Mouse (Mus musculus) lung, adult 2 months (tissue): ENCODE measurements at regions not wholly inside any gene's neighbourhood (a gene's known extent, or its start where the extent isn't known, plus 50 kb on each side); places are given as distances from the start of the nearest gene placed in this dataset.

Source experiments
- DNase-seq: peaks from one replicate; pipeline ENCODE4 v3.0.0; 2022
- H3K4me1 ChIP-seq: fragments of 200-500 bp; 2 replicates; pipeline ENCODE4 v1.6.1; 2011; ENCODE audit warnings: low read length; ENCODE audit not compliant: control insufficient read depth, insufficient read depth
- H3K4me3 ChIP-seq: fragments of 200-500 bp; replicated peaks from 2 replicates; pipeline ENCODE3; 2011; ENCODE audit warnings: low read depth, mild to moderate bottlenecking, control low read depth, low read length; ENCODE audit errors: extremely low read depth
- CTCF ChIP-seq: fragments of 200-500 bp; IDR thresholded peaks from 2 replicates; pipeline ENCODE4 v1.5.1; 2011; ENCODE audit warnings: mild to moderate bottlenecking, low read length, control low read depth; ENCODE audit not compliant: insufficient read depth
- POLR2A ChIP-seq: fragments of 200-500 bp; IDR thresholded peaks from 2 replicates; pipeline ENCODE4 v1.6.1; 2011; ENCODE audit warnings: low read depth, mild to moderate bottlenecking, control low read depth, low read length, borderline replicate concordance; ENCODE audit errors: extremely low read depth
- WGBS: fragments of 180-500 bp; shearing (Covaris S2); methylation state at CpG from one replicate; pipeline ENCODE4 v1.1.7; 2018; 5-methylcytosine and 5-hydroxymethylcytosine counted together

DNA sequence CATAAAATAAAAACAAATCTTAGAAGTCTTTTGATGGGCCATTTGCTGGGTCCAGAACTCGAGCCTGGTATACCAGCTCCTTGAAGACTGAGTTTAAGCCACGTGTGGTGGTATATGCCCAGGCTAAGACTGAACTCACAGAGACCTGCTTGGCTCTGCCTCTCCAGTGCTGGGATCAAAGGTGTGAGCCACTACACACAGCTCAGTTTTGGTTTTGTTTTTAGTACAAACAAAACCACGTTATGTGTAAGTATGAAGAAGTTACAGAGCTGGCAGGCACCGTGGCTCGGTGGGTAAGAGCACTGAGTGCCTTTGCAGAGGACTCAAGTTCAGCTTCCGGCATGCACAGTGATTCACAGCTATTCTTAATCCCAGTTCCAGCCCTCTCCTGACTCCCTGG lies 75.6 kb downstream of the Wdr5 start:
- Histone ChIP-seq H3K4me3 (no peak overlapping the region), H3K4me1 (peaks cover 3% of the 10 kb centered on the region; the same call in 1 of the 2 replicates)
- TF ChIP-seq POLR2A (no peak), CTCF (no peak)
- DNase-seq = no peak
- 55% methylated on average over 6 of the region's 6 CpGs for WGBS

DNA sequence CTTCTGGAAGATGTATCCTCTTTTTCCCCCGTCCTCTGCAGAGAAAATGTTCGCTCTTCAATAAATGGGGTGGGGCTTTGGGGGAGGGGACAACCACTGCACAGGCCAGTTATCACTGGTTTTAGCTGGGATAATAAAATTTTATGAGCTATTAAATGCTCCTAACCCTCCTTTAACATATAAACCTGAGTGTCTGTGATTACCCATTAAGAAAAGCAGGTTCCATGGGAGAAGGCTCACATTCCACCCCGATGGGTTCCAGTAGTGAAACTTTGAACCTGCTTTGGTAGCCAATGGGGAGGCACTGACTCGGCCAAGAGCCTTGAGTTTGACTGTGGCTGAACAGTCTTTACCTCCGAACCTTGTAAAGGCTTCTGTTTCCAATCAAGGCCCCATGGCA lies 76.7 kb downstream of the Wdr5 start:
- WGBS = 92% methylated on average over 5 of the region's 5 CpGs
- Histone ChIP-seq H3K4me1 (peaks cover 3% of the 10 kb centered on the region; the same call in 1 of the 2 replicates), H3K4me3 (no peak overlapping the region)
- TF ChIP-seq POLR2A (no peak), CTCF (no peak)
- no peak for DNase-seq

DNA sequence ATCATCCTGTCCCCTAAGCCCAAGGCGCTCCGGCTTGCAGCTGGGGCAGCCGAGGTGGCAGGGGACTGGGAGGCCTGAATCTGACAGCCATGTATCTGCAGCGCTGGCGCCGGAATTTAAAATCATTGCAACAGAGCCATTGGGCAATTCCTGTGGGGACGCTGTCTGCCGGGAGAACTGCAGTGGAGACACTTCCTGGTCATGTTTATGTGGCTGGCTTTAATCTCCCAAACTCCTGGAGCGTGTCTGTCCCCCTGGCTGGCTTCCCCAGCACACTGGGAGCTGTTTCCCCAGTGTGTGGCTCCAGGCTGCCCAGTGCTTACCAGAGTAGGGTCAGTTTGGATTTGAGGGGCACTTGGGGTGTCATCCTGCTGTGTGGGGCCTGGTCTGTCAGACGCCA lies 78.4 kb downstream of the Wdr5 start:
- peak; percentile 48 for DNase-seq
- peaks cover 3% of the 10 kb centered on the region; the same call in 1 of the 2 replicates for H3K4me1 ChIP-seq
- no peak overlapping the region for H3K4me3 ChIP-seq
- TF ChIP-seq CTCF (peak; percentile 25; the same call in 1 of the 2 replicates), POLR2A (peak; percentile 21; the same call in 1 of the 2 replicates)
- 31% methylated on average over 10 of the region's 10 CpGs for WGBS

DNA sequence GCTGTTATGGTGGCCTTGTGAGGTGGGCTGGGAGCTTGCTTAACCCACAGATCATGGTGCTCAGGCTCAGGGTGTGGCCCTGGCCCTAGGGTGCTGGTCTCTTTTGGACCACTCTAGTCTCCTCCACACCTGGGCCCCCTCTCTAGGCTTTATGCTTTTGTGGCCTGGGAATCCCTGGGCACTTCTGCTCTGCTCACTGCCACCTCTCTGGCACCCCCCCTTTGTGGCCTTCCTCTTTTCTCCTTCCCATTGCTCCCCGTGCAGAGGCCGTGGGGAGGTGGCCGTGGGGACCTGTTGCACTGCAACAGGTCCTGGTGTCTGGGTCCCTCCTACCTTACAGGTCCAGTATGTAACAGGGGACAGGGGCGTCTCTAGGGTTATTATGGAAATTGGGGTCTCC lies 80.3 kb downstream of the Wdr5 start:
- TF ChIP-seq POLR2A (no peak), CTCF (no peak)
- no peak for DNase-seq
- no peak overlapping the region for H3K4me3 ChIP-seq
- 76% methylated on average over 4 of the region's 4 CpGs for WGBS
- peaks cover 12% of the 10 kb centered on the region for H3K4me1 ChIP-seq

DNA sequence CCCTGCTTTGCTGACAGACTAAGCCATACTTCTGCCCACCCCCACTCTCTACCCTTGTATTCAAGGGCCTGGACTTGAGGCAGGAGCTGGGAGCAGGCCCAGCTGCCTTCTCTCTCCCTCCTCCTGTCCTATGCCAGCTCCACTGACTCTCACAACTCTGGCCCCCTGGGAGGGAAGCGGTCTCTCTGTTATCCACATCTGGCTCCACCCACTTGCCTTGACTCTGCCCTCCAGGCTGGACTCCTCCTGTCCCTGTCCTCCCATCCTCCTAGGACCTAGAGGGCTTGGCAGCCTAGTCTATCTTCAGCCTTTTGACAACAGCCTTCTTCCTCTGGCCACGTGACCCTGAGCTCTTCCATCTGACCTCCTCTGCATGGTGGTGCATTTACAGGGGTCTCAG lies 80.0 kb upstream of the Rxra start:
- Histone ChIP-seq H3K4me1 (peaks cover 12% of the 10 kb centered on the region), H3K4me3 (no peak overlapping the region)
- WGBS = 46% methylated on average over 2 of the region's 2 CpGs
- no peak for TF ChIP-seq CTCF
- TF ChIP-seq POLR2A = no peak
- no peak for DNase-seq

DNA sequence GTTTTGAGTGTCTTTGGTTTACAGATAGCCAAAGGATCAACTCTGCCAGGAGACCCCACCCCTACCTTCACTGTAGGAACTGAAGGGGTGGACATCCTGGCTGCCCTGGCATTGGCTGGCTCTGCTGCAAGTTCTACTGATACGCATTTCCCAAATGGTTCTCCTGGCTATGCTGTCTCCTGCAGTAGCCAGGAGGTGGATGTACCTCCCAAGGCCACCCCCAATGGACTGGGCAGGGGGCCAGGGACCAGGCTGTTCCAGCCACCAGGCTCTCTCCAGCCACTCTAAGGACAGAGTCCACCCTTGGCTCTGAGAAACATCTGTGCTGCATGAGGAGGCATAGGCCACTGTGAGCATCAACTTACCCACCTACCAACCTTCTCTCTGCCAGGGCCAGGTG lies 79.3 kb upstream of the Rxra start:
- TF ChIP-seq CTCF (no peak), POLR2A (no peak)
- no peak for DNase-seq
- H3K4me1 ChIP-seq = peaks cover 12% of the 10 kb centered on the region
- H3K4me3 ChIP-seq = no peak overlapping the region
- 92% methylated on average over 1 of the region's 1 CpGs for WGBS

DNA sequence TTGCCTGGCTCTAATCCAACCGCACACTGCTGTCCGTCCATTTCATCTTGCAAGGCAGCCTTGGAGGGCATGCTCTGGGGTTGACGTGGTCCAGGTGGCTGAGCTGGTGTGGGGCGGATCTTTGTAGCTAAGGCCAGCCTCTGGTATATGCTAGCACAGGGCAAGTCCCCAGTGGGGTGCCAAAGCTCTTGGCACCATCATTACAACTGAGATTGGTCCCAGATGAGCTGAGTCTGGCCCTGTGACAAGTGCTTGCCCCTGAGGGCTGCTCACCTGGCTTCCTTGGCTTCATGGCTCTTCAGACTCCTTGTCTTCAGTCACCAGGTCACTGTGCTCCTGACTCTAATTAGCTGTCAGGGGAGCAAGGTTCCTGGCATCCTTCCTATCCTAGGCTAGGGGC lies 78.3 kb upstream of the Rxra start:
- Histone ChIP-seq H3K4me1 (peaks cover 12% of the 10 kb centered on the region), H3K4me3 (no peak overlapping the region)
- no peak for DNase-seq
- no peak for TF ChIP-seq CTCF
- TF ChIP-seq POLR2A = no peak
- WGBS = 96% methylated on average over 4 of the region's 4 CpGs

DNA sequence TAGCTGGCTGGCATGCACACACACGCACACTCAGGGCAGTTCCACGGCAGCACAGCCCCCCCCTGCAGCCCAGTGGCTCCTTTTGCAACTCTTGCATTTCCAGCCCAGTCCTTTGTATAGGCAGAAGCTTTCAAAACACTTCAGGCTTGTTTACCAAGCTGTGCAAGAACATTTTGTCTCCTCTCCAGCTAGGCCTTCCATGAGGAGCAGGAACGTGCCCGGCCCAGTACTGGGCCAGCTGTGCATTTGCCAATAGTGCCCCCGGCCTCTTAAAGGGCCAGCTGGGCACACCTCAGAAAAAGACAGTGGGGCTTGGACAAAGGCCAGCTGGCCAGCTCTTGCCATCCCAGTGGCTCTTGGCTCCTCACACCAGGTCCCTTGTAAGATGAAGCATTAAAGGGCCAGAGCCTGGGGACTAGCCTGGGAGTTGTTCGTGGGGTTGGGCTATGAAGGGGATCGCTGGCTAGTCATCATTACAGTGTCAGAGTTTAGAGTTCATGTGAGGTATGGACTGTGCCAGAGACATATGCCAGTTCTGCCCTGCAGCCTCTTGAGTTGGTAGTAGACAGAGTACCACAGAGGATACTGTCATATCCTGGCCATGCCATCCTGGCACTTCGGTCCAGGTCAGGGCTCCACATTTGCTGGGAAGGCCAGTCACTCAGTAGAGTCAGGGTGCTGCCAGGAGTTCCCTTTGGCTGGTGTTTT lies 77.0 kb upstream of the Rxra start:
- DNase-seq = peak; percentile 47
- Histone ChIP-seq H3K4me1 (peaks cover 9% of the 10 kb centered on the region), H3K4me3 (no peak overlapping the region)
- TF ChIP-seq POLR2A (no peak), CTCF (no peak)
- WGBS = 48% methylated on average over 8 of the region's 8 CpGs

DNA sequence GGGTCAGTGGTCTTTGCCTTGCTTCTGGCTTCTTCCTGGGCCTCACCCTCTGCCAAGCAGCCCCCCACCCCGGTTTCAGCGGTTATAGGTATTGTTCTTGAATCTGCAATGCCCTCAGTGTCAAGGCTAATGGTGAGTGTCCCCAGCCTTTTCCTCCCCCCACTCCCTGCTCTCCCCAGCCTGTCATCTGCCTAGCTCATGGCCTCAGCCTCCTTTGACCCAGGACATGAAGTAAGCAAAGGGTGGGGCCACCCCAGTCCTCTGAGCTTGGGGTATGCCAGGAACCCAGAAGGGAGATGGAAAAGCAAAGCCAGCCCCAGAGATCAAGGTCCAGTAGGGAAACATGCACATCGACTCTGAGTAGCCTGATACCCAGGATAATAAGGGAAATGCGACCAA lies 76.5 kb upstream of the Rxra start:
- TF ChIP-seq CTCF (no peak), POLR2A (no peak)
- DNase-seq = no peak
- peaks cover 9% of the 10 kb centered on the region for H3K4me1 ChIP-seq
- WGBS = 71% methylated on average over 4 of the region's 4 CpGs
- H3K4me3 ChIP-seq = no peak overlapping the region

DNA sequence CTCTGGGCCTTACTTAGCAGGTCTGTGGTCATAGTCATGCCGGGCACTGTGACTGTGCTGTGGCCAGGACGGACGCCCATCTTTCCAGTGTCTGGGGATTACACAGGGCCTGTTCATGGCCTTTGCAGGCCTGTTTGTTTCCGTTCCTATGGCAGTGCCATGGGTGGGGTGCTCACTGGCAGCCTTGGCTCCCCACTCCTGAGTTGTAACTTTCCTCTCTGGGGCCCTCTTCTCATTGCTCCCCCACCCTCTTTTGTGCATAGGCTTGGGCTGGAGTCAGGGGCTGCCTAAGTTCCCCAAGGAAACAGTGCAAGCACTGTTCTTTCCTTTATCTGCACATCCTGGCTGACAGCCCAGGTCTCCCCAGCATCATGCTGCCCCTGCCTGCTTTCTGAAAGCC lies 72.9 kb upstream of the Rxra start:
- 77% methylated on average over 4 of the region's 4 CpGs for WGBS
- peaks cover 9% of the 10 kb centered on the region for H3K4me1 ChIP-seq
- H3K4me3 ChIP-seq = no peak overlapping the region
- no peak for DNase-seq
- TF ChIP-seq CTCF (no peak), POLR2A (no peak)
